Mouse (Mus musculus): ENCODE data around the gene Ephx4.

DNA sequence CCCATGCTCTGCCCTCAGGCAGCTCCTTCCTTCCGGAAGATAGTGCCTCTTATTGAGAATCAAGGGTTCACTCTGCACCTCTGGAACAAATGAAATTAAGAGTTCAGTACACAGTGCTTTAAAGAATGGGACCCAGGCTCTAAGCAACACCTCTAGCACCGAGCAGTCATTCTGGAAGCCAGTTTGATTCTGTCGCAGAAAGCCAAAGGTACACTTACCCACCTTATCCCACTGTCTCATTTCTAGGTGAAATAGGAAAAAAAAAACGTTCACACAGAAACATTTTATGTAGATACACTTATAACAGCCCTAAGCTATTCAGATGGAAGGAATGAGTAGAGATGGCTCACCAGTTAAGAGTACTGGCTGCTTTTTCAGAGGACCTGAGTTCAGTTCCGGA, at the start of gene Ephx4:
- TF ChIP-seq POLR2A (IDR thresholded peaks at IDR 0.05; ENCODE audit: low read depth, low read length) (no peak), CTCF (IDR thresholded peaks at IDR 0.05; ENCODE audit: extremely low read depth, insufficient read depth, insufficient read length, insufficient replicate concordance) (no peak)

All from spleen, adult 2 months (tissue).